Mouse (Mus musculus) limb, embryonic 14.5 days (tissue): Measurements from ENCODE around the gene Ugt2a3. TPM values are rescaled to one million over a fixed set of nuclear protein-coding genes. Genes with fewer than 3 reads are reported as not detected.
"Not testable (repeated sequence)": the region's sequence is repeated elsewhere in the genome, so short reads cannot be mapped to it uniquely, and the experiment has no call there.

Experiments
- ATAC-seq: fragments of 200-750 bp; cut with Nextera tagmentation; 2 replicates; pipeline ENCODE4 v1.8.0; 2017; ENCODE audit warnings: low read depth, moderate number of reproducible peaks, moderate TSS enrichment; ENCODE audit not compliant: low FRiP score
- DNase-seq: peaks from one replicate; pipeline ENCODE4 v3.0.0-alpha.2; 2015; ENCODE audit warnings: low spot score
- H3K27ac ChIP-seq: fragments of 300-500 bp; sonication (generic); replicated peaks from 2 replicates; pipeline ENCODE4 v1.5.1; 2014; ENCODE audit warnings: low read depth, mild to moderate bottlenecking, low read length, moderate library complexity, mixed read lengths
- H3K27me3 ChIP-seq: fragments of 300-500 bp; sonication (generic); 2 replicates; pipeline ENCODE4 v1.6.1; 2014; ENCODE audit warnings: low read length, mixed read lengths; ENCODE audit not compliant: control insufficient read depth, insufficient read depth
- H3K36me3 ChIP-seq: fragments of 300-500 bp; sonication (generic); 2 replicates; pipeline ENCODE4 v1.6.1; 2014; ENCODE audit warnings: mild to moderate bottlenecking, low read length, moderate library complexity, mixed read lengths; ENCODE audit not compliant: control insufficient read depth, insufficient read depth
- H3K4me1 ChIP-seq: fragments of 300-500 bp; sonication (generic); 2 replicates; pipeline ENCODE4 v1.6.1; 2014; ENCODE audit warnings: antibody characterized with exemption, low read length, mixed read lengths; ENCODE audit not compliant: control insufficient read depth, insufficient read depth
- H3K4me2 ChIP-seq: fragments of 300-500 bp; sonication (generic); replicated peaks from 2 replicates; pipeline ENCODE4 v1.6.1; 2014; ENCODE audit warnings: low read depth, mild to moderate bottlenecking, low read length, moderate library complexity; ENCODE audit not compliant: severe bottlenecking
- H3K4me3 ChIP-seq: fragments of 300-500 bp; sonication (generic); replicated peaks from 2 replicates; pipeline ENCODE4 v1.5.1; 2014; ENCODE audit warnings: low read length
- H3K9ac ChIP-seq: fragments of 300-500 bp; sonication (generic); 2 replicates; pipeline ENCODE4 v1.6.1; 2014; ENCODE audit warnings: mild to moderate bottlenecking, low read depth, low read length, moderate library complexity; ENCODE audit not compliant: severe bottlenecking
- H3K9me3 ChIP-seq: fragments of 300-500 bp; sonication (generic); 2 replicates; pipeline ENCODE4 v1.6.1; 2016; ENCODE audit warnings: low read length; ENCODE audit not compliant: control insufficient read depth
- POLR2A ChIP-seq: fragments of 200-500 bp; IDR thresholded peaks from 2 replicates; pipeline ENCODE4 v1.8.0; 2012; ENCODE audit warnings: inconsistent platforms, mild to moderate bottlenecking, moderate library complexity, borderline replicate concordance; ENCODE audit not compliant: insufficient read depth, insufficient read length; ENCODE audit errors: extremely low read depth
- WGBS: fragments of 180-500 bp; shearing (Covaris S2); extraction: QIAGEN DNeasy Blood & Tissue Kit; methylation state at CpG from one replicate; pipeline ENCODE4 v1.1.7; 2014; 5-methylcytosine and 5-hydroxymethylcytosine counted together
- polyA plus RNA-seq, 2 experiments: library from polyadenylated mRNA; depleted of rRNA in 1 of 2; stranded (reverse) in 1 of 2; unstranded in 1 of 2; fragments of >200 nt; fragmentation: Nextera tagmentation in 1 of 2; extraction: Ambion mirVana in 1 of 2; gene quantifications; 2 replicates each; pipeline versions ENCODE4 v1.2.1 to v1.2.3; 2012 to 2014

The Ugt2a3 gene
- polyA plus RNA-seq, 2 experiments: not detected

- no peak overlapping the region for H3K4me3 ChIP-seq
- no peaks in the 10 kb centered on the region for H3K36me3 ChIP-seq
- DNase-seq (no peak), ATAC-seq (no peak)
- no peaks in the 10 kb centered on the region for H3K4me1 ChIP-seq
- no peak overlapping the region for H3K27ac ChIP-seq
- WGBS: 93% methylated on average over 12 of the region's 12 CpGs
- H3K4me2 ChIP-seq: no peak overlapping the region
- H3K27me3 ChIP-seq: no peaks in the 10 kb centered on the region
- no peak for TF ChIP-seq POLR2A
- no peak overlapping the region for H3K9ac ChIP-seq
- H3K9me3 ChIP-seq: no peaks in the 10 kb centered on the region
Measured at GRCm38 (mm10) chr5:87311392-87311791, 25.6 kb downstream of the Ugt2a3 start.

GRCm38 (mm10) chr5:87286180-87286579 lies 50.8 kb downstream of the Ugt2a3 start:
- not testable (repeated sequence) for H3K4me1 ChIP-seq, H3K4me3 ChIP-seq, H3K27ac ChIP-seq, H3K27me3 ChIP-seq, ATAC-seq, H3K9me3 ChIP-seq, H3K36me3 ChIP-seq, DNase-seq, H3K9ac ChIP-seq, H3K4me2 ChIP-seq
- 84% methylated on average over 4 of the region's 4 CpGs for WGBS

- 86% methylated on average over 4 of the region's 4 CpGs for WGBS
- H3K36me3 ChIP-seq, H3K4me1 ChIP-seq, H3K27ac ChIP-seq, H3K4me3 ChIP-seq, DNase-seq, H3K9ac ChIP-seq, H3K4me2 ChIP-seq, H3K27me3 ChIP-seq, ATAC-seq, H3K9me3 ChIP-seq: not testable (repeated sequence)
Measured at GRCm38 (mm10) chr5:87275986-87276385, 61.0 kb downstream of the Ugt2a3 start.

DNA sequence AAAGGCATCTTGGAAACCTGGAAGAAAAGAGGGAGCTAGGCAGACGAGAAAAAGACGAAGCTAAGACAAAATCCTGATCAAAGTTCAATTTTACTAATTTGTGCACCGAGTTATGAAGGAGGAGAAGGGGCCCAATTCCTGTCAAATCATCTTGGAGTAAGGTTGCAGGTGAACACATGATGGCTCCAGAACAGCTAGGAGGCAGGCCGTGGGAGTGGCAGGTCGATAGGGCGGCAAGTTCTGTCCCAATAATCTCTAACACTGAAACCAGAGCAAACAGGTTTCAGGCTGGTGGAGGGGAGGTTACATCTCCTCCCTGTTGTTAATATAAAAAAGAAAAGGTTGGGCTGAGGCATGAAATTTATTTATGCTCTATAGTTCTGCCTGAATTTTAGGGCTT lies 61.4 kb downstream of the Ugt2a3 start:
- no peak for ATAC-seq
- H3K4me2 ChIP-seq: no peak overlapping the region
- no peaks in the 10 kb centered on the region for H3K9me3 ChIP-seq
- no peak for DNase-seq
- WGBS: 92% methylated on average over 6 of the region's 6 CpGs
- no peak overlapping the region for H3K9ac ChIP-seq
- H3K27ac ChIP-seq: no peak overlapping the region
- no peaks in the 10 kb centered on the region for H3K36me3 ChIP-seq
- TF ChIP-seq POLR2A: no peak
- H3K4me1 ChIP-seq: no peaks in the 10 kb centered on the region
- no peaks in the 10 kb centered on the region for H3K27me3 ChIP-seq
- no peak overlapping the region for H3K4me3 ChIP-seq

Other genes starting within 250 kb of the Ugt2a3 start
- 0.28 TPM in 1 of 2 replicates, not detected in the other for gene Ugt2b36, start 244.6 kb downstream of the Ugt2a3 start, polyA plus RNA-seq (2012; rRNA removed)
- gene Ugt2b36, start 244.6 kb downstream of the Ugt2a3 start, polyA plus RNA-seq (2014; fragmentation: Nextera tagmentation; extraction: Ambion mirVana): not detected in 2 replicates
- 0.04 TPM in 1 of 2 replicates, not detected in the other for gene Ugt2b5, start 196.9 kb downstream of the Ugt2a3 start, polyA plus RNA-seq (2012; rRNA removed)
- gene Ugt2b5, start 196.9 kb downstream of the Ugt2a3 start, polyA plus RNA-seq (2014; fragmentation: Nextera tagmentation; extraction: Ambion mirVana): not detected in 2 replicates
- gene Ugt2b37, start 82.4 kb downstream of the Ugt2a3 start, polyA plus RNA-seq (2012; rRNA removed): not detected in 2 replicates
- gene Ugt2b37, start 82.4 kb downstream of the Ugt2a3 start, polyA plus RNA-seq (2014; fragmentation: Nextera tagmentation; extraction: Ambion mirVana): not detected in 2 replicates
- gene Ugt2b38, start 87.0 kb upstream of the Ugt2a3 start, polyA plus RNA-seq (2012; rRNA removed): not detected in 2 replicates
- gene Ugt2b38, start 87.0 kb upstream of the Ugt2a3 start, polyA plus RNA-seq (2014; fragmentation: Nextera tagmentation; extraction: Ambion mirVana): not detected in 2 replicates
- not detected in 2 replicates for gene Ugt2a2, start 145.1 kb upstream of the Ugt2a3 start, polyA plus RNA-seq (2012; rRNA removed)
- not detected in 2 replicates for gene Ugt2a2, start 145.1 kb upstream of the Ugt2a3 start, polyA plus RNA-seq (2014; fragmentation: Nextera tagmentation; extraction: Ambion mirVana)
- gene Gm43638, start 149.6 kb upstream of the Ugt2a3 start, polyA plus RNA-seq (2012; rRNA removed): not detected in 2 replicates
- not detected in 2 replicates for gene Gm43638, start 149.6 kb upstream of the Ugt2a3 start, polyA plus RNA-seq (2014; fragmentation: Nextera tagmentation; extraction: Ambion mirVana)
- not detected in 2 replicates for gene Ugt2a1, start 153.7 kb upstream of the Ugt2a3 start, polyA plus RNA-seq (2012; rRNA removed)
- gene Ugt2a1, start 153.7 kb upstream of the Ugt2a3 start, polyA plus RNA-seq (2014; fragmentation: Nextera tagmentation; extraction: Ambion mirVana): not detected in 2 replicates
- gene Sult1b1, start 201.0 kb upstream of the Ugt2a3 start, polyA plus RNA-seq (2012; rRNA removed): 0.09 TPM in 1 of 2 replicates, not detected in the other
- not detected in 2 replicates for gene Sult1b1, start 201.0 kb upstream of the Ugt2a3 start, polyA plus RNA-seq (2014; fragmentation: Nextera tagmentation; extraction: Ambion mirVana)
- not detected in 2 replicates for gene Sult1d1, start 231.8 kb upstream of the Ugt2a3 start, polyA plus RNA-seq (2012; rRNA removed)
- gene Sult1d1, start 231.8 kb upstream of the Ugt2a3 start, polyA plus RNA-seq (2014; fragmentation: Nextera tagmentation; extraction: Ambion mirVana): not detected in 2 replicates